Mouse (Mus musculus) limb, embryonic 15.5 days (tissue): ENCODE data around the gene Kcnb1. TPM values are rescaled to one million over a fixed set of nuclear protein-coding genes. Genes with fewer than 3 reads are reported as not detected.
A peak's percentile ranks its signal among the peaks of the same experiment; 100 is the strongest.

Source experiments
- ATAC-seq: fragments of 200-750 bp; cut with Nextera tagmentation; 2 replicates; pipeline ENCODE4 v1.8.0; 2017; ENCODE audit warnings: low read depth, moderate TSS enrichment; ENCODE audit not compliant: insufficient number of reproducible peaks, low FRiP score, low TSS enrichment
- H3K27ac ChIP-seq: fragments of 300-500 bp; sonication (generic); 2 replicates; pipeline ENCODE4 v1.5.1; 2015; ENCODE audit warnings: moderate library complexity, mild to moderate bottlenecking, inconsistent platforms
- H3K27me3 ChIP-seq: fragments of 300-500 bp; sonication (generic); 2 replicates; pipeline ENCODE4 v1.6.1; 2015; ENCODE audit warnings: inconsistent platforms
- H3K36me3 ChIP-seq: fragments of 300-500 bp; sonication (generic); 2 replicates; pipeline ENCODE4 v1.6.1; 2015; ENCODE audit warnings: inconsistent platforms
- H3K4me1 ChIP-seq: fragments of 300-500 bp; sonication (generic); 2 replicates; pipeline ENCODE4 v1.6.1; 2015; ENCODE audit warnings: inconsistent platforms
- H3K4me2 ChIP-seq: fragments of 300-500 bp; sonication (generic); 2 replicates; pipeline ENCODE4 v1.6.1; 2015; ENCODE audit warnings: mild to moderate bottlenecking, inconsistent platforms
- H3K4me3 ChIP-seq: fragments of 300-500 bp; sonication (generic); 2 replicates; pipeline ENCODE4 v1.5.1; 2015; ENCODE audit warnings: mild to moderate bottlenecking, inconsistent platforms
- H3K9ac ChIP-seq: fragments of 300-500 bp; sonication (generic); 2 replicates; pipeline ENCODE4 v1.6.1; 2015; ENCODE audit warnings: inconsistent platforms
- H3K9me3 ChIP-seq: fragments of 300-500 bp; sonication (generic); 2 replicates; pipeline ENCODE4 v1.6.1; 2016; ENCODE audit warnings: inconsistent platforms
- WGBS: fragments of 180-500 bp; shearing (Covaris S2); methylation state at CpG from one replicate; pipeline ENCODE4 v1.1.7; 2015; 5-methylcytosine and 5-hydroxymethylcytosine counted together
- polyA plus RNA-seq: library from polyadenylated mRNA; unstranded; fragments of >200 nt; fragmentation: Nextera tagmentation; extraction: Ambion mirVana; gene quantifications from 2 replicates; pipeline ENCODE4 v1.2.1, GENCODE M21; 2015

Kcnb1 gene
- polyA plus RNA-seq, 1 experiment from 2014 or later: 0.73 TPM

GRCm38 (mm10) chr2:167121996-167122395 is 68.0 kb downstream of the Kcnb1 start:
- no peak for ATAC-seq
- Histone ChIP-seq H3K9ac (no peak overlapping the region), H3K4me3 (no peak overlapping the region), H3K27ac (no peak overlapping the region), H3K4me2 (no peak overlapping the region), H3K27me3 (no peaks in the 10 kb centered on the region), H3K9me3 (no peaks in the 10 kb centered on the region), H3K4me1 (peaks cover 14% of the 10 kb centered on the region), H3K36me3 (no peaks in the 10 kb centered on the region)
- WGBS: 88% methylated on average over 7 of the region's 7 CpGs

GRCm38 (mm10) chr2:167121228-167121627 is 68.7 kb downstream of the Kcnb1 start:
- H3K27ac ChIP-seq: no peak overlapping the region
- H3K9me3 ChIP-seq: no peaks in the 10 kb centered on the region
- no peak overlapping the region for H3K9ac ChIP-seq
- WGBS: 73% methylated on average over 6 of the region's 6 CpGs
- H3K4me3 ChIP-seq: no peak overlapping the region
- H3K4me1 ChIP-seq: peaks cover 14% of the 10 kb centered on the region
- H3K4me2 ChIP-seq: no peak overlapping the region
- no peaks in the 10 kb centered on the region for H3K27me3 ChIP-seq
- H3K36me3 ChIP-seq: no peaks in the 10 kb centered on the region
- no peak for ATAC-seq

- ATAC-seq: no peak
Observed at GRCm38 (mm10) chr2:167120186-167120830, 69.6 kb downstream of the Kcnb1 start.

GRCm38 (mm10) chr2:167118046-167118445 is 71.9 kb downstream of the Kcnb1 start:
- no peak for ATAC-seq

More at GRCm38 (mm10) chr2:167120186-167120830, 69.6 kb downstream of the Kcnb1 start:
- no peaks in the 10 kb centered on the region for H3K27me3 ChIP-seq
- WGBS: 61% methylated on average over 12 of the region's 12 CpGs
- H3K9ac ChIP-seq: no peak overlapping the region
- peaks cover 14% of the 10 kb centered on the region for H3K4me1 ChIP-seq
- H3K27ac ChIP-seq: no peak overlapping the region
- H3K4me3 ChIP-seq: no peak overlapping the region
- no peaks in the 10 kb centered on the region for H3K36me3 ChIP-seq
- H3K9me3 ChIP-seq: no peaks in the 10 kb centered on the region
- H3K4me2 ChIP-seq: no peak overlapping the region

GRCm38 (mm10) chr2:167112737-167113136 is 77.2 kb downstream of the Kcnb1 start:
- ATAC-seq: no peak
- H3K9ac ChIP-seq: no peak overlapping the region
- no peaks in the 10 kb centered on the region for H3K36me3 ChIP-seq
- no peaks in the 10 kb centered on the region for H3K27me3 ChIP-seq
- no peaks in the 10 kb centered on the region for H3K9me3 ChIP-seq
- no peak overlapping the region for H3K4me3 ChIP-seq
- H3K4me1 ChIP-seq: peaks cover 4% of the 10 kb centered on the region
- WGBS: 36% methylated on average over 6 of the region's 6 CpGs
- H3K4me2 ChIP-seq: no peak overlapping the region
- no peak overlapping the region for H3K27ac ChIP-seq

More at GRCm38 (mm10) chr2:167118046-167118445, 71.9 kb downstream of the Kcnb1 start:
- no peaks in the 10 kb centered on the region for H3K36me3 ChIP-seq
- no peak overlapping the region for H3K27ac ChIP-seq
- H3K27me3 ChIP-seq: no peaks in the 10 kb centered on the region
- H3K9ac ChIP-seq: no peak overlapping the region
- 67% methylated on average over 10 of the region's 10 CpGs for WGBS
- 0 out of 2 replicates have a peak, but pooled peaks cover 8% of the 10 kb centered on the region for H3K4me1 ChIP-seq
- no peaks in the 10 kb centered on the region for H3K9me3 ChIP-seq
- no peak overlapping the region for H3K4me3 ChIP-seq
- H3K4me2 ChIP-seq: no peak overlapping the region

GRCm38 (mm10) chr2:167112259-167112658 is 77.7 kb downstream of the Kcnb1 start:
- Histone ChIP-seq H3K27me3 (no peaks in the 10 kb centered on the region), H3K27ac (no peak overlapping the region), H3K4me1 (peaks cover 4% of the 10 kb centered on the region), H3K4me3 (no peak overlapping the region), H3K4me2 (no peak overlapping the region), H3K36me3 (no peaks in the 10 kb centered on the region), H3K9me3 (no peaks in the 10 kb centered on the region), H3K9ac (no peak overlapping the region)
- 39% methylated on average over 7 of the region's 7 CpGs for WGBS
- ATAC-seq: no peak

- Histone ChIP-seq H3K36me3 (0 out of 2 replicates have a peak, but pooled peaks cover 4% of the 10 kb centered on the region), H3K9ac (no peak overlapping the region), H3K4me3 (no peak overlapping the region), H3K4me1 (peaks cover 4% of the 10 kb centered on the region), H3K27me3 (no peaks in the 10 kb centered on the region), H3K9me3 (no peaks in the 10 kb centered on the region), H3K27ac (no peak overlapping the region), H3K4me2 (no peak overlapping the region)
- 59% methylated on average over 8 of the region's 8 CpGs for WGBS
- no peak for ATAC-seq
Observed at GRCm38 (mm10) chr2:167109506-167109905, 80.4 kb downstream of the Kcnb1 start.

GRCm38 (mm10) chr2:167103546-167103945 is 86.4 kb downstream of the Kcnb1 start:
- Histone ChIP-seq H3K27ac (no peak overlapping the region), H3K27me3 (no peaks in the 10 kb centered on the region), H3K36me3 (0 out of 2 replicates have a peak, but pooled peaks cover 4% of the 10 kb centered on the region), H3K9ac (no peak overlapping the region), H3K4me2 (no peak overlapping the region), H3K4me1 (peaks cover 6% of the 10 kb centered on the region; the same call in 1 of the 2 replicates), H3K4me3 (no peak overlapping the region), H3K9me3 (no peaks in the 10 kb centered on the region)
- ATAC-seq: no peak
- 50% methylated on average over 7 of the region's 7 CpGs for WGBS

GRCm38 (mm10) chr2:167101743-167102441 is 88.1 kb downstream of the Kcnb1 start:
- Histone ChIP-seq H3K9me3 (no peaks in the 10 kb centered on the region), H3K4me2 (no peak overlapping the region), H3K27me3 (no peaks in the 10 kb centered on the region), H3K4me3 (no peak overlapping the region), H3K4me1 (peaks cover 6% of the 10 kb centered on the region; the same call in 1 of the 2 replicates), H3K27ac (no peak overlapping the region), H3K9ac (no peak overlapping the region), H3K36me3 (0 out of 2 replicates have a peak, but pooled peaks cover 4% of the 10 kb centered on the region)
- no peak for ATAC-seq
- WGBS: 69% methylated on average over 17 of the region's 17 CpGs

GRCm38 (mm10) chr2:167094688-167095087 is 95.3 kb downstream of the Kcnb1 start:
- Histone ChIP-seq H3K4me2 (no peak overlapping the region), H3K9ac (no peak overlapping the region), H3K36me3 (no peaks in the 10 kb centered on the region), H3K4me1 (no peaks in the 10 kb centered on the region), H3K27ac (no peak overlapping the region), H3K27me3 (no peaks in the 10 kb centered on the region), H3K9me3 (no peaks in the 10 kb centered on the region), H3K4me3 (no peak overlapping the region)
- 82% methylated on average over 4 of the region's 4 CpGs for WGBS
- ATAC-seq: peak; percentile 56; the same call in 1 of the 2 replicates

- Histone ChIP-seq H3K4me3 (no peak overlapping the region), H3K27me3 (no peaks in the 10 kb centered on the region), H3K4me1 (no peaks in the 10 kb centered on the region)
Observed at GRCm38 (mm10) chr2:167093171-167093900, 96.6 kb downstream of the Kcnb1 start.

GRCm38 (mm10) chr2:167090271-167090670 is 99.7 kb downstream of the Kcnb1 start:
- H3K9me3 ChIP-seq: no peaks in the 10 kb centered on the region
- H3K4me3 ChIP-seq: no peak overlapping the region
- ATAC-seq: no peak
- H3K4me1 ChIP-seq: no peaks in the 10 kb centered on the region
- H3K9ac ChIP-seq: no peak overlapping the region
- 73% methylated on average over 1 of the region's 1 CpGs for whole genome bisulfite sequencing
- H3K4me2 ChIP-seq: no peak overlapping the region
- H3K36me3 ChIP-seq: no peaks in the 10 kb centered on the region
- no peaks in the 10 kb centered on the region for H3K27me3 ChIP-seq
- H3K27ac ChIP-seq: no peak overlapping the region

More at GRCm38 (mm10) chr2:167093171-167093900, 96.6 kb downstream of the Kcnb1 start:
- H3K9me3 ChIP-seq: no peaks in the 10 kb centered on the region
- H3K36me3 ChIP-seq: no peaks in the 10 kb centered on the region
- 88% methylated on average over 13 of the region's 13 CpGs for WGBS
- no peak overlapping the region for H3K9ac ChIP-seq
- H3K4me2 ChIP-seq: no peak overlapping the region
- no peak for ATAC-seq
- no peak overlapping the region for H3K27ac ChIP-seq
